Mouse (Mus musculus): ENCODE measurements around the gene Samd8. TPM values are rescaled to one million over a fixed set of nuclear protein-coding genes. Genes with fewer than 3 reads are reported as not detected.

Gene Samd8
- polyA plus RNA-seq, 1 experiment from 2014 or later, result 11.5 TPM

GRCm38 (mm10) chr14:21761560-21761959, 11.2 kb downstream of the Samd8 start:
- Histone ChIP-seq H3K4me3 (ENCODE audit: control insufficient read depth in 1 of 2, insufficient read depth in 1 of 2, low read depth in 1 of 2, low read length in 2 of 2) (no peak overlapping the region), H3K27me3 (ENCODE audit: control insufficient read depth, insufficient read depth, low read length) (no peaks in the 10 kb centered on the region), H3K36me3 (ENCODE audit: control insufficient read depth, insufficient read depth, low read length) (no peaks in the 10 kb centered on the region), H3K27ac (replicated peaks in 1 of 2; ENCODE audit: control insufficient read depth in 1 of 2, insufficient read depth in 1 of 2, low read depth in 2 of 2, low read length in 2 of 2) (0 out of 4 replicates have a peak overlapping the region, but pooled peaks of 1 of the 2 experiments have one; percentile 6), H3K9ac (ENCODE audit: low read length) (no peak overlapping the region), H3K9me3 (ENCODE audit: control insufficient read depth, low read length) (no peaks in the 10 kb centered on the region), H3K4me2 (ENCODE audit: low read length) (no peak overlapping the region), H3K4me1 (ENCODE audit: control insufficient read depth in 2 of 2, insufficient read depth in 2 of 2, low read length in 2 of 2) (peaks cover 6 to 28% of the 10 kb centered on the region in 2 experiments)
- 60% methylated on average over 9 of the region's 9 CpGs for WGBS
- ATAC-seq (ENCODE audit: insufficient number of reproducible peaks, insufficient read depth, low FRiP score, low read depth), result no peak

DNA sequence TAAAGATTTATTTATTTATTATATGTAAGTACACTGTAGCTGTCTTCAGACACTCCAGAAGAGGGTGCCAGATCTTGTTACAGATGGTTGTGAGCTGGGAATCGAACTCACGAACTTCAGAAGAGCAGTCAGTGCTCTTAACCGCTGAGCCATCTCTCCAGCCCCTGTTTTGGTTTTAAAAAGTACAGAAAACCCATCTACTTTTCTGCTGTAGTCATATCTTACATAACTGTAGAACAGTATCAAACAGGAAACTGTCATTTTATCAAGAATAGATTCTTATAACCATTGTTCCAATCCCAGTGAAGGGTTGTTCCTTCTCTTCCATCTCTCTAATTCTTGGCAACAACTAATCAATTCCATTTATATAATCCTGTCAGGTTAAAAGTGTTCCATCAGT, 13.4 kb downstream of the Samd8 start:
- no peaks in the 10 kb centered on the region for H3K9me3 ChIP-seq (ENCODE audit: control insufficient read depth, low read length)
- no peak overlapping the region for H3K4me2 ChIP-seq (ENCODE audit: low read length)
- no peak for ATAC-seq (ENCODE audit: insufficient number of reproducible peaks, insufficient read depth, low FRiP score, low read depth)
- WGBS, result 89% methylated on average over 3 of the region's 3 CpGs
- no peaks in the 10 kb centered on the region for H3K27me3 ChIP-seq (ENCODE audit: control insufficient read depth, insufficient read depth, low read length)
- H3K27ac ChIP-seq (replicated peaks in 1 of 2; ENCODE audit: control insufficient read depth in 1 of 2, insufficient read depth in 1 of 2, low read depth in 2 of 2, low read length in 2 of 2), result no peak overlapping the region
- peaks cover 6 to 35% of the 10 kb centered on the region in 2 experiments for H3K4me1 ChIP-seq (ENCODE audit: control insufficient read depth in 2 of 2, insufficient read depth in 2 of 2, low read length in 2 of 2)
- no peak overlapping the region for H3K4me3 ChIP-seq (ENCODE audit: control insufficient read depth in 1 of 2, insufficient read depth in 1 of 2, low read depth in 1 of 2, low read length in 2 of 2)
- no peaks in the 10 kb centered on the region for H3K36me3 ChIP-seq (ENCODE audit: control insufficient read depth, insufficient read depth, low read length)
- H3K9ac ChIP-seq (ENCODE audit: low read length), result no peak overlapping the region

- Histone ChIP-seq H3K9me3 (ENCODE audit: control insufficient read depth, low read length) (no peaks in the 10 kb centered on the region), H3K27me3 (ENCODE audit: control insufficient read depth, insufficient read depth, low read length) (no peaks in the 10 kb centered on the region), H3K4me3 (ENCODE audit: control insufficient read depth in 1 of 2, insufficient read depth in 1 of 2, low read depth in 1 of 2, low read length in 2 of 2) (no peak overlapping the region), H3K36me3 (ENCODE audit: control insufficient read depth, insufficient read depth, low read length) (no peaks in the 10 kb centered on the region), H3K27ac (replicated peaks in 1 of 2; ENCODE audit: control insufficient read depth in 1 of 2, insufficient read depth in 1 of 2, low read depth in 2 of 2, low read length in 2 of 2) (no peak overlapping the region), H3K9ac (ENCODE audit: low read length) (no peak overlapping the region), H3K4me1 (ENCODE audit: control insufficient read depth in 2 of 2, insufficient read depth in 2 of 2, low read length in 2 of 2) (peaks cover 6 to 35% of the 10 kb centered on the region in 2 experiments), H3K4me2 (ENCODE audit: low read length) (no peak overlapping the region)
- WGBS, result 85% methylated on average over 6 of the region's 6 CpGs
- ATAC-seq (ENCODE audit: insufficient number of reproducible peaks, insufficient read depth, low FRiP score, low read depth), result no peak
Observed at GRCm38 (mm10) chr14:21764646-21765045, 14.3 kb downstream of the Samd8 start.

DNA sequence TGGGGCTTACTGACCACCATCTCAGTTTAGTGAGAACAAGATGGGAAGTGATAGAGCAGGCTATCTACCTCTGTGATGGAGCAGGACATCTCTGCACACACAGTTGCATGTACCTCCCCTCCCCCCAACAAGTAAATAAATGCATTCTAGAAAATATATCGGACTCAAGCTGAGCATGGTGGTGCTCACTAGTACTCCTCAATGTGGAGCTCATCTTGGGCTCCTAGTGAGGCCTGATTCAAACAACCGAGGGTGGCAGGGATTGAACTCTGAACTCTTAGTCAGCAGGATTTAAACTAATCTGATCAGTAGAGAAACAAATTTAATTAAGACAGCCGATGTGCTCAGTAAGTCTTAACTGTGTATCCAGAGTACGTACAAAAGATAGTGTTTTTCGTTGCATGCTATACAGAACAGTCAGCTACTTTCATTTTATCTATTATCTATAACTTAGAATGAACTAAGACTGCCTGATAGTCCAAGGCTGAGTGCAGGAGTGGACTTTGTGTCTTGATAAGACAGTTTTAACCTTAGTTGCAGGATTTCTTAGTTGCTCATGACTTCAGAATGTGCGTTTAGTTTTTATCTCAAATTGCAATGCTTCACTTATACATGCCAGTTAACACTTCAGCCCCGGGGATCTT, 15.5 kb downstream of the Samd8 start:
- Histone ChIP-seq H3K4me2 (ENCODE audit: low read length) (peak overlapping the region; percentile 34), H3K27ac (replicated peaks in 1 of 2; ENCODE audit: control insufficient read depth in 1 of 2, insufficient read depth in 1 of 2, low read depth in 2 of 2, low read length in 2 of 2) (peak overlapping the region; percentile 19 to 55; a peak in 2 of 4 replicates), H3K9ac (ENCODE audit: low read length) (no peak overlapping the region), H3K4me1 (ENCODE audit: control insufficient read depth in 2 of 2, insufficient read depth in 2 of 2, low read length in 2 of 2) (peaks cover 6 to 35% of the 10 kb centered on the region in 2 experiments), H3K4me3 (ENCODE audit: control insufficient read depth in 1 of 2, insufficient read depth in 1 of 2, low read depth in 1 of 2, low read length in 2 of 2) (no peak overlapping the region), H3K9me3 (ENCODE audit: control insufficient read depth, low read length) (no peaks in the 10 kb centered on the region), H3K27me3 (ENCODE audit: control insufficient read depth, insufficient read depth, low read length) (no peaks in the 10 kb centered on the region), H3K36me3 (ENCODE audit: control insufficient read depth, insufficient read depth, low read length) (no peaks in the 10 kb centered on the region)
- ATAC-seq (ENCODE audit: insufficient number of reproducible peaks, insufficient read depth, low FRiP score, low read depth), result no peak
- 48% methylated on average over 7 of the region's 7 CpGs for WGBS

GRCm38 (mm10) chr14:21766398-21766958, 16.1 kb downstream of the Samd8 start:
- H3K36me3 ChIP-seq (ENCODE audit: control insufficient read depth, insufficient read depth, low read length), result no peaks in the 10 kb centered on the region
- peaks cover 6 to 32% of the 10 kb centered on the region in 2 experiments for H3K4me1 ChIP-seq (ENCODE audit: control insufficient read depth in 2 of 2, insufficient read depth in 2 of 2, low read length in 2 of 2)
- 51% methylated on average over 6 of the region's 6 CpGs for WGBS
- H3K27ac ChIP-seq (replicated peaks in 1 of 2; ENCODE audit: control insufficient read depth in 1 of 2, insufficient read depth in 1 of 2, low read depth in 2 of 2, low read length in 2 of 2), result peak overlapping the region; percentile 19 to 55; a peak in 2 of 4 replicates
- H3K27me3 ChIP-seq (ENCODE audit: control insufficient read depth, insufficient read depth, low read length), result no peaks in the 10 kb centered on the region
- ATAC-seq (ENCODE audit: insufficient number of reproducible peaks, insufficient read depth, low FRiP score, low read depth), result no peak
- H3K4me3 ChIP-seq (ENCODE audit: control insufficient read depth in 1 of 2, insufficient read depth in 1 of 2, low read depth in 1 of 2, low read length in 2 of 2), result no peak overlapping the region
- no peak overlapping the region for H3K9ac ChIP-seq (ENCODE audit: low read length)
- H3K4me2 ChIP-seq (ENCODE audit: low read length), result peak overlapping the region; percentile 34
- H3K9me3 ChIP-seq (ENCODE audit: control insufficient read depth, low read length), result no peaks in the 10 kb centered on the region

DNA sequence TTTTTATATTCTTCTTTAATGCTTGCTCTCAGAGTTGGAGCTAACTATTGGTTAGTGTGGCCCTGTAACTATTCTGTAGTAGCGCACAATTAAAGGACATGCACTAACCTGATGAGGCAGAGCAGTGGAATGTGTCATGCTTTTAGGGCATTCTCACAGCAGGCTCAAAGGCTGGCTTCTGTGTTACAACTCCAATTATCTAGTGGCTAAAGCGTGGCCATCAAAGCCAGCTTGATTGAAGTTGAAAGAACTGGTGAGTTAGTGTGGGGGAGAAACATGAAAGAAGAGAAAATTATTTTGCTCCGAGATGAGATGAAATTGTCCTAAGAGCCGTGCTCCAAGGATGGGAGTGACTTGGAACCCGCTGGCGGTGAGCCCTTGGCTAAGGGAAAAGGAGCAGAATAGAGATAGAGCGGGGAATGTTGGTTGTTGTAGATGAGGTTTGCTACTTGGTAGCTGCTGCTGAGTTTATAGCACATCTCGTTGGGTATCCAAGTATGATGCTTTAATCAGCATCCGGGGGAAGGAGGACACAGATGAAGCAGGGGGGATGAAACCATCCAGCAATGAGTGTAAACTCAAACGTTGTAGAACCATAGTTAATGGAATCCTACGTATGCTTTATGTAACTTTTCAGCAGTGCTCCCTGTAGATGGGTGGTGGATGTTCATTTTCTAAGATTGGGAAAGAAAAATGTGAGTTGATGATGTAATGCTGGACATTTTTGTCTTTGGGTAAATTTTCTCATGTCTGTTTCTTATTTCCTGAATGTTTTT, 22.4 kb downstream of the Samd8 start:
- Histone ChIP-seq H3K4me1 (ENCODE audit: control insufficient read depth in 2 of 2, insufficient read depth in 2 of 2, low read length in 2 of 2) (peaks cover 0 to 11% of the 10 kb centered on the region in 2 experiments; a peak in 2 of 4 replicates), H3K27me3 (ENCODE audit: control insufficient read depth, insufficient read depth, low read length) (no peaks in the 10 kb centered on the region), H3K4me3 (ENCODE audit: control insufficient read depth in 1 of 2, insufficient read depth in 1 of 2, low read depth in 1 of 2, low read length in 2 of 2) (no peak overlapping the region), H3K9me3 (ENCODE audit: control insufficient read depth, low read length) (no peaks in the 10 kb centered on the region), H3K9ac (ENCODE audit: low read length) (no peak overlapping the region), H3K27ac (replicated peaks in 1 of 2; ENCODE audit: control insufficient read depth in 1 of 2, insufficient read depth in 1 of 2, low read depth in 2 of 2, low read length in 2 of 2) (no peak overlapping the region; a peak in 1 of 4 replicates), H3K4me2 (ENCODE audit: low read length) (no peak overlapping the region), H3K36me3 (ENCODE audit: control insufficient read depth, insufficient read depth, low read length) (peaks cover 16% of the 10 kb centered on the region)
- 76% methylated on average over 11 of the region's 11 CpGs for WGBS
- ATAC-seq (ENCODE audit: insufficient number of reproducible peaks, insufficient read depth, low FRiP score, low read depth), result no peak

DNA sequence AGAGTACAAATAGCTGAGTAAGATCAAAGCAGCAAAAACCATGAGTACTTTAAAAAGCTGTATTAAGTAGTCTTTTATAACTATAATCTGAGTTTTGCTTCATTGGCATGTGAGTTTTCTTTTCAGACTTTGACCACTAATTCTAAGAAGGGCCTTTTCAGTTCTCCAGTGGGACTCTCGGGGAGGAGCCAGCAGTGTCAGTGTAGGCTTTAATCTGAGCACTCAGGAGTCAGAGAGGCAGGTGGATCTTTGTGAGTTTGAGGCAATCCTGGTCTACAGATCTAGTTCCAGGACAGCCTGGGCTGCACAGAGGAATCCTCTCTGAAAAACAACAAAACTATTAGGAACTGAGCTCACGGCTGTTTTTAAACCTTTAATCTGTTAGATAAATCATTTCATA, 23.6 kb downstream of the Samd8 start:
- H3K9ac ChIP-seq (ENCODE audit: low read length), result no peak overlapping the region
- peaks cover 0 to 6% of the 10 kb centered on the region in 2 experiments; a peak in 2 of 4 replicates for H3K4me1 ChIP-seq (ENCODE audit: control insufficient read depth in 2 of 2, insufficient read depth in 2 of 2, low read length in 2 of 2)
- no peaks in the 10 kb centered on the region for H3K9me3 ChIP-seq (ENCODE audit: control insufficient read depth, low read length)
- no peak overlapping the region for H3K4me3 ChIP-seq (ENCODE audit: control insufficient read depth in 1 of 2, insufficient read depth in 1 of 2, low read depth in 1 of 2, low read length in 2 of 2)
- no peak overlapping the region for H3K4me2 ChIP-seq (ENCODE audit: low read length)
- H3K27me3 ChIP-seq (ENCODE audit: control insufficient read depth, insufficient read depth, low read length), result no peaks in the 10 kb centered on the region
- no peak overlapping the region for H3K27ac ChIP-seq (replicated peaks in 1 of 2; ENCODE audit: control insufficient read depth in 1 of 2, insufficient read depth in 1 of 2, low read depth in 2 of 2, low read length in 2 of 2)
- H3K36me3 ChIP-seq (ENCODE audit: control insufficient read depth, insufficient read depth, low read length), result peaks cover 21% of the 10 kb centered on the region
- no peak for ATAC-seq (ENCODE audit: insufficient number of reproducible peaks, insufficient read depth, low FRiP score, low read depth)
- WGBS, result 72% methylated on average over 2 of the region's 2 CpGs

Measured in heart, embryonic 14.5 days (tissue).